Mouse (Mus musculus) granulocyte monocyte progenitor cell, adult 5-6 weeks (primary cell): ENCODE measurements around the gene Ccdc117. TPM values are rescaled to one million over a fixed set of nuclear protein-coding genes. Genes with fewer than 3 reads are reported as not detected.
"Not testable (repeated sequence)": the region's sequence is repeated elsewhere in the genome, so short reads cannot be mapped to it uniquely, and the experiment has no call there.

Experiments
- ATAC-seq: replicated peaks from 2 replicates; pipeline ENCODE4 v1.8.0; 2016; ENCODE audit warnings: mild to moderate bottlenecking, moderate TSS enrichment, inconsistent platforms; ENCODE audit not compliant: poor library complexity, severe bottlenecking
- total RNA-seq, 2 experiments: library from RNA; stranded (forward) in 1 of 2; stranded (reverse) in 1 of 2; fragments of 200-712, 200-1000 nt in 1 of 2; fragments of >200 nt in 1 of 2; fragmentation: Nextera tagmentation in 1 of 2; gene quantifications; 2 replicates each; pipeline ENCODE4 v1.2.3; 2014 to 2017

The Ccdc117 gene
- total RNA-seq, 2 experiments from 2014 or later = 18.5 to 26.1 TPM

DNA sequence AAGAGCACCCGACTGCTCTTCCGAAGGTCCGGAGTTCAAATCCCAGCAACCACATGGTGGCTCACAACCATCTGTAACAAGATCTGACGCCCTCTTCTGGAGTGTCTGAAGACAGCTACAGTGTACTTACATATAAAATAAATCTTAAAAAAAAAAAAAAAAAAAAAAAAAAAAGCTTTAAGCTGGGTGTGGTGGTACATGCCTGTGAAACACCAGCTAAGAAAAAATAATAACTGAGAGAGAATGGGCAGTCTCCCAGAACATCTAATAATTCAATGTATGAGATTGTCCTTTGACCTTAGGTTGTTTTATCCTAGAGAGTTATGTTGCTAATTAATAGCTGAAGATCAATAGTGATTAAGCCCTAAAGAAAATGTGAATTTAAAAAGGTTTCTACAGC is 4.5 kb downstream of the Ccdc117 start:
- ATAC-seq = not testable (repeated sequence)

DNA sequence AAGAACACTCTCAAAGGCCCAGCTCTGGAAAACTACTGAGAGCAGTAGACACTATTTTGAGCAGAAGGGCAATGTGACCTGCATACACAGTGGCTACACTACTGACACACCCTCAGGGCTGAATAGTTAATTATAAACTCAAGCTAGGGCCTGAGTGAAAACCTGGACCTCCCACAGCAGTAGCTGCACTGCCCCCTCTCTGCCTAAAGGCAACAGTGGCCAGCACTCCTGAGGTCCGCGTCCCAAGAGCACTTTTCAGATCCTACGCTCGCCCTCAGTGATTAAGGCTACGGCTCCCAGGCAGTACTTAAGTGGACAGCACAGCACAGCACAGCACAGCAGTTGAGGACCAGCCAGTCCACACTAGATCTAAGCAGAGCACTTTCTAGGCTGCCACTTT is 8.9 kb downstream of the Ccdc117 start:
- ATAC-seq = no peak

DNA sequence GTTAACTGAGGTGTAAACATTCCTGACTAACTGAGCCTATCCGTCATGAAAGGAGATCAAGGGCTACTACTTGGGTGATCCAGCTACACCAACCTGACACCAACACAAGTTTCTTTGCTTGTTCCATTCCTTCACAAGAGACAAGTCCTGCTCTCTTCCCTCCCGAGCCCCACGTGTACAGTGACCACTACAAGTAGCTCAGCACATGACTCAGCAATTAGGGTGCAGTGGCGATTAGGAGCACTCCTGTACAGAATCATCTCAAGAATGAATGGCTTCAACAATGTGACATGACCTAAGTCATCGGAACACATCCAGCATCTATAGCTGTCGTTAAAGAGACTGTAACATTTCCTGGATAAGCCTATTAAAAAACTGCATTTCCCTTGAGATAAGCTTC is 11.3 kb downstream of the Ccdc117 start:
- ATAC-seq = no peak

DNA sequence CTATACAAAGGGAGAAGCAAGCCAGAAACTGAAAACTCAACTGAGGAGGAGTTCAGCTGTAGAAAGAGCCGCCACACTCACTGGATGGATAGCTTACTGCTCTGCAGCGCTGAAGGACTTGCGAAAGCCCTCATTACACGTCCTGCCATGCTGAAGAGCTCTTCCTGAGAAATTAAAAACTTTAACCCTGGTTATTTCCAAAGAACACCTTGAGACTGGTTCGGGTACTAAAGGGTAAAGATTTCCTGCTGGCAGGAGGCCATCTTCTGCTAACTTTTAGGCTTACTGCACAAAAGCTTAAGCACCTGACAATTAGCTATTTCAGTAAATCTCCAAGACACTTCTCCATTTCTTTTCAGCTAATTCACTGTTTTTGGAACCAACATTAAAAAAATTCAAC is 11.8 kb downstream of the Ccdc117 start:
- ATAC-seq = peak; percentile 28; the same call in 1 of the 2 replicates

DNA sequence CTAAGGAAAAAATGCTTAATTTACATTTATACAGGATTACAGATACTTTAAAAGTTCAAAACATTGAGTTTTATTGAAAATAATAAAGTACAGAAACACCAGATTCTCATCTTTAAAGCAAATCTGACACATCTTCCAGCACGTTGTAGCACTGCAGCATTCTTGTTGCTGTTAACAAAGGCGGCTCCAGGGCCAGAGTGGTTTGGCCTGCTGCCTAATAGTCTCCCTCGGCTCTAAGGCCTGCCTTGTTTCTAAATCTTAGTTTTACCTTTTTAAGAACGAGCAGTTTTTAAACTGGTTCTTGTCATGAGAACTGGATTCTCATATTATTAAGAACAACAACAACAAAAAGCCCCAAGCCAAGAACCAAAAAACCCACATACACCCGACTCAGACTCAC is 13.1 kb downstream of the Ccdc117 start:
- ATAC-seq = no peak

DNA sequence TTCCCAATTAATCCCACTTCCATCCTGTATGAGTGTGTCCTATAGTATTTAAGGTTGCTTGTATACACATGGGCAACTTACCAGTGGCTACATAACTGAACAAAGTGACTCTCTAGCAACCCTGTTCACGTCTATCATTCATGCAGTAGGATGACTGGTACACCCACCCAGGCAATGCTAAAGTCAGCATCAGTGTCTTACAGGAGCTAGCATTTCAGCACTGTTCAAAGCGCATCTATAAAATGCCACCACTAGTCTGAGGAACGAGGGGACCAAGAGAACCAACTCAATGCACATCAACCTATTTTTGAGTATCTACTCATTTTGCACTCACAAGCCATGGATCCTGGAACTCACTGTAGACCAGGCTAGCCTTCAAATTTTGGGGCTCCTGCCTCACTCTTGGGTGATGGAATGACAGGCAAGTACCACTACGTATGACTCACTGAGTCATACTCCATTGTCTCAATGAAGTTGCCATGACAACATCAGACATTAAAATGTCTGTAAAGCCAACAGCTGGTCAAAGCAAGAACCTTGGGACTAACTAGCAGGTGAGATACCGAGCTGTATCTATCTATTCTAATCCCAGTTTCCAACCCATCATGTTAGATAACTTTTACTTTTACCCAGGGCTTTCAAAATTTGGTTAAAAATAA is 14.0 kb downstream of the Ccdc117 start:
- no peak for ATAC-seq

DNA sequence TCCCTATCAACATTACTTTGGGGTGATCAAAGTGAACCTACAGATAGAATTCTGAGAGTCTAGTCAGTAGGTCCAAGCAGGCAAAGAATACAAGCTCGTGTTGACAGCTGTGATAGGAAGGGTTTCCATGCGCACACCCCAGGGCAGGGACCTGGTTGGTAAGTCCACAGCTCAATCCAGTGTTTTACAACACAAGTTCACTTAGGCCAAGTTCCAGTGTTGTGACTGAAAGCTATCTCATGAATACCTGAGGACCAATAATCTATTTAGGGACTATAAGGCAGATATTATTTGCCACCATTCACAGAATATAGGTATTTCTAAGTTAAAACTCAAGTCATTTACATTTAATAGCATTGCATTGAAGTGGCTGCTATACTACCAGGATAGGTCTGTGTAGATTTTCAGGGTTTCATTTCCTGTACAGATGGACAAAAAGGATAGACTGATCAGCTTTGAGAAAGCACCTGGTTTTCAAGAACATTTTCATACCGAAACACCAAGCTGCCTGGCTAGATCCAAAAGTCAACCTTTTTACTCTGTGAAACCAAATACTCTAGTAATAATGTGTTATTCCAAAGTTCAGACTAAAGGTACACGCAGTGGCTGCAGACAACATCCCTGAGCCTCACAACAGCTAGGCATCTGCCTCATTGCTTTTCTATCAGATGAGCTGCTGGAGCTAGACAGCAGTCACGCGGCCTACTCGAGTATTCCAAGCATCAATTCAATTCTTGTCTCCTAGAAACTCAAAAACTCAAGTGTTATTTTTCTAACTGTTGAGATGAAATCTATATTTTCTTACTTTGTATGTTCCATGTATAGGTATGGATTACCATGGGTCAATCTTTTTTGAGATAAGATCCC is 15.2 kb downstream of the Ccdc117 start:
- no peak for ATAC-seq

DNA sequence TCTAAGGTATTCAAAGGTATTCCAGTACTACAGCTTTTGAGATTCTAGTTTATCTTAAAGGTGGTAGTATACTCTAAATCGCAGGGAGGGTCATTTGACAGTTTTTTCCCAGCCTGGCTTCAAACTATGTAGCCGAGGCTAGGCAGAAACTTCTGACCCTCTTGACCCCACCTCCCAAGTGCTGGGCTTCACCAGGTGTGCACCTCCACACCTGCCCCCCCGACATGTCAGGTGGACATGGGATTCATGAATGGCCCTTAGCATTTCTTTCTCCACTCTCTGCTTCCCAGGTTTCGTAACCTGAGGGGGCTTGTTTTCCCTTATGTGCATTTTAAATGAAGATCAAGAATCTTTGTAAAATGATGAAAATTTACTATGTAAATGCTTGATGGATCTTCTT is 16.6 kb downstream of the Ccdc117 start:
- no peak for ATAC-seq

DNA sequence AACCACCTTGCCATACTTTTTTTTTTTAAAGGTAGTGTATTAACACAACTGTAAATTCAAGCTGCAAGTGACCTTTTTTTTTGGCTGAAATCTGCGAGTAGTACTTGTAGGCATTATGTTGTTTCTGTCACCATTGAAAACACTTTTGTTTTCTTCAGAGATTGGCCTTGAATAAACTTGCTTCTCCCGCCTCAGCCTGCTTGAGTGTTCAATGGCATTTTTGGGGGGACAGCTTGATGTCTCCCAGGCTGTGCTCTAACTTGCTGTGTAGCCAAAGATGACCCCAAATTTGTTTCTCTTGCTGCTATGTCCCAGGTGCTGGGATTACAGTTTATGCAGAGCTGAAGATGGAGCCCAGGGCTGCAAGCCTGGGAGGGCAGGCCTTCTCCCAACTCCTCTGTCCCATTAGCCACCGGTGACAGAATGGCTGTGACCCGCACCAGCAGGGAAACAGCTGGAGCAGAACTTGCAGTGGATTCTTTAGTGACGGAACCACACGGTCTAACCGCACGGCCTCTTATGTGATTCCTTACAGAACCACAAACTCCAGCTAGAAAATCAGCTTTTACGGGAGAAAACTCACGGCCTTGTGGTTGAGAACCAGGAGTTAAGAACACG is 19.1 kb downstream of the Ccdc117 start:
- no peak for ATAC-seq

DNA sequence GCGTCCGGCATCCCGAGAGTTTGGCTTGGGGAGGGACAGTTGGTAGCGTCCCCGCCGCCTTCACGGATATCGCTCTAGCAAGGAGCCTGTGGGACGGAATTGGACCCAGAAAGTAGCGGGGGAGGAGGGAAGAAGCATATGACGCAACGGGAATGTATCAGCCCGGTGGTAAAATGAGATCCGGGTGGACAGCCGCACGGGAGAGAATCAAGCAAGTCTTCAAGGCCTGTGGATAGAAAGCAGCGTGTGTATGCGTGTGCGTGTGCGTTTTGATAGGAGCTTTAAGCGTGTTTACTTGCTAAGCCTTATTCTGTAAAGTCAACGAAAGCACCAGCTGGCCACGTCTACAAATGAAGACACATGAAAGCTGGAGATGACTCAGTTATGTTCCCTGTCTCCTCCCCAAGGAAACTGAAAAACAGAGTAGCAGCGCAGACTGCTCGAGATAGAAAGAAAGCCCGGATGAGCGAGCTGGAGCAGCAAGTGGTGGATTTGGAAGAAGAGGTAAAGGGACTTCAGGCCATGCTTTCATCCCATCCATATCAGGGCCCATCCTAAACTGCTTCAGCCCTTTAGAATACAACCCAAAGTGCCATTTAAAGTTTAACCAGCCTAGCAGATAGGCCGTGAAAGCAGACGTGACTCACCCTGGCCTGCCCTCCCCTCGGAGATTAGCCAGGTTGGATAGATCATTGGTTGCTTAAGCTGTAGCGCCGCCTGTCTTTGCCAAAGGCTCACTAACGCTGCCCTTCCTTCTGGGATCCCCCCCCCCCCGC is 20.3 kb downstream of the Ccdc117 start:
- ATAC-seq = peak; percentile 51

DNA sequence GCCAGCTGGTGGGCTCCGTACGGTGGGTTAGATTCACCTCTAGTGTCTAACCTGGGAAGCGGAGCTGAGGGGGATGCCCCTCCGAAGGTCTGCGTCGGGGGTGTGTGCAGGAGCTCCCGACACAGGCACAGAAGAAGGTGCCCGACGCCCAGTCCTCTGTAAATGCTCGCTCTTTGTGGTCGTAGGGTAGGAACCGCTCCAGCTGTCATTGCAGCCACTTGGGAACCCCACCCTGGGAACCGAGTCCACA is 20.8 kb downstream of the Ccdc117 start:
- ATAC-seq = no peak; the same call in 1 of the 2 replicates

DNA sequence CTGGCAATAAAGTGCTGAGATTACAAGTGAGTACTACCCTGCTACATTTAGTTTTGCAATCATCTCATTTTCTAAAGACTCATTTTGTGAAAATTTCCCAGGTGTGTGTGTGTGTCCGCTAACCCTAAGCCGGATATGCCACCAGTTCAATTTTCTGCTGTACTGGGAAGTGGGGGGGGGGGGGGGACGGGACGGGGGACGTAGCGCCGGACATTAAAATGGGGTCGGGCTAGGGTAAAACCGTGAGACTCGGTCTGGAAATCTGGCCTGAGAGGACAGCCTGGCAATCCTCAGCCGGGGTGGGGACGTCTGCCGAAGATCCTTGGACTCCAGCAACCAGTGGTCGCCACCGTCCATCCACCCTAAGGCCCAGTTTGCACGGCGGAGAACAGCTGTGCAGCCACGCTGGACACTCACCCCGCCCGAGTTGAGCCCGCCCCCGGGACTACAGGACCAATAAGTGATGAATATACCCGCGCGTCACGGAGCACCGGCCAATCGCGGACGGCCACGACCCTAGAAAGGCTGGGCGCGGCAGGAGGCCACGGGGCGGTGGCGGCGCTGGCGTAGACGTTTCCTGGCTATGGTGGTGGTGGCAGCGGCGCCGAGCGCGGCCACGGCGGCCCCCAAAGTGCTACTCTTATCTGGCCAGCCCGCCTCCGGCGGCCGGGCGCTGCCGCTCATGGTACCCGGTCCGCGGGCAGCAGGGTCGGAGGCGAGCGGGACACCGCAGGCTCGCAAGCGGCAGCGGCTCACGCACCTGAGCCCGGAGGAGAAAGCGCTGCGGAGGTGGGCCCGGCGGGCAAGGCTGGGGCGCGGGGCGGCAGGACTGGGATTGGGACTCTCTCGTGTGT is 21.3 kb downstream of the Ccdc117 start, which contains the start of gene Xbp1:
Gene Xbp1 (plus strand): TSS at position 248 of the 854 bp plus-strand sequence.
- ATAC-seq = peak; percentile 87

DNA sequence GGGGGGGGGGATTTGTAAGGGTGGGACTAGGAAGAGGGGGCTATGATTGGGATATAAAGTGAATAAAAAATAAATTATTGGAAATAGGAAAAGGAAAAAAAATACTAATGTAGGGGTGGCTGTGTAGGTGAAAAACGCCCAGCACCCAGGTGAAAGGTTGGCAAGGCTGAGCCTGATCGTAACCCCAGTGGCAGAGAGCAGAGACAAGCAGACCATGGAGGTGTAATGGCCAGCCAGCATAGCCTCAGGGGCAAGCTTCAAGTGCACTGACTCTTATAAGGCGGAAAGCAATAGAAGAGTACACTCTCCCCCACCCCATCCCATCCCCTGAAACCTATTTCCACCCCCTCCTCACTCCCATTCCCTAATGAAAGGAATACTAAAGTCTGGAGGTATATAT is 22.3 kb downstream of the Ccdc117 start:
- no peak for ATAC-seq

DNA sequence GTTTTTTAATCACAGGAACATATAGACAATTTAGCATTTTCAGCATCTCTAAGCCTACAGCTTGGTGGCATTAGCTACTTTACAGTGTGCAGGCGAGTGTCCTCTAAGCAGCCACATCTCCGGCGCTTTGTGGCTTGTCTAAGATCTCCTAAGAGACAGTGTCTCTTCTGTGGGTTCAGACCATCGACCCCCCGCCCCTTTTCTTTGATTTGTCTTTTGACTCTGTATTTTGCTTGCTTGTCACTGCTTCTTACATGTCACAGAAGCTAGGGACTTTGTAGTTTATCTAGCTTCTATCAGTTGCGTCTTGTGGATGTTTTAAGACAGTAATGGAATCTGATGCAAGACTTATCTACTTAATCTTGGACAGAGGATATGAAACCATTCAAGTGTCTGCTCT is 24.6 kb downstream of the Ccdc117 start:
- ATAC-seq = no peak

DNA sequence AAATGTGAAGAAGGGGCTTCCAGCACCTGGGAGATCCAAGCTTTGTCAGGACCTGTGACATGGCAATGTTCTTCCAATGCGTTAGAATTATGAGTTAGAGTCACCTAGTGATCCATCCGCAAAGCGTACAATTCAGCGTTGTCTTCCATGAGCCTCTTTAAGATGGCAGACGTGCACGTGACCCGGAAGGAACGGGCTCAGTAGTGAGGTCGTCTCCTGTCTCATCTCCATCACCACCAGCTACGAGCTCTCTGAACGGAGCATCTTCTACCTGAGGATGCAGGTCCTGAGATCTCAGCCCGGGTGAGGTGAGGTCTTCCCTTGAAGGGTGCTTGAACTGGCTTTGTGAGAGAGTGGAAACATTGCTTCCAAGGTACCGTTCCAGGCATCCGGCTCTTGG is 25.4 kb downstream of the Ccdc117 start:
- ATAC-seq = no peak

DNA sequence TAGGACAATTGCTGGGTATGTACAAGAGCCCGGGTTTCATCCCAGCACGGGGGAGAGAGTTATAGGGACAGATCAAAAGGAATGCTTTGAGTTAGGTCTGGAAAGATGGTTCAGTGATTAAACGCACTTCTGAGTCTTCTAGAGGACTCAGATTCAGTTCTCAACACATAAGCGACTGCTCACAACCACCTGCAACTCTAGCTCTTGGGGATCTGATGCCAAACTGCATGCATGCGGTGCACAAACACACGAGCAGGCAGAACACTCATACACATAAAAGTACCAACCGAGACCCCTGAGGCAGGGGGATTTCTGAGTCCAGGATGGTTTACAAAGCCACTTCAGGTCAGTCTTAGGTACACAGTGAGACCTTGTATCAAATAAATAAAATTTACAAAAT is 25.8 kb downstream of the Ccdc117 start:
- ATAC-seq = no peak

DNA sequence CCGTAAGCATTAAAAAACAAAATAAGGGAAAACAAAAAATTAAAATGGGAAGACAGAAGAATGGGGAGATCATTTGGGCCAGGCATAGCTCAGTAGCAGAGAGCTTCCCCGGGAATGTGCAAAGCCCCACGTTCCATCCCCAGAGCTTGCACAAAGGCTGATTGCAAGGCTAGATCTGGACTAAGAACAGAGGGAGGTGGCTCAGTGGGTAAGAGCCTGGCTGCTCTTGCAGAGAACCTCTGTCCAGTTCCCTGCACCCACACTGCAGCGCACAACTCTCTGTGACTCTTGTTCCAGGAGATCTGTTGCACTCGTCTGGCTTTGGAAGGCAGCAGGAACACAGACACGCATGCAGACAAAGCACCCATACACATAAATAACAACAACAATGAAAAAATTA is 26.3 kb downstream of the Ccdc117 start:
- no peak for ATAC-seq

DNA sequence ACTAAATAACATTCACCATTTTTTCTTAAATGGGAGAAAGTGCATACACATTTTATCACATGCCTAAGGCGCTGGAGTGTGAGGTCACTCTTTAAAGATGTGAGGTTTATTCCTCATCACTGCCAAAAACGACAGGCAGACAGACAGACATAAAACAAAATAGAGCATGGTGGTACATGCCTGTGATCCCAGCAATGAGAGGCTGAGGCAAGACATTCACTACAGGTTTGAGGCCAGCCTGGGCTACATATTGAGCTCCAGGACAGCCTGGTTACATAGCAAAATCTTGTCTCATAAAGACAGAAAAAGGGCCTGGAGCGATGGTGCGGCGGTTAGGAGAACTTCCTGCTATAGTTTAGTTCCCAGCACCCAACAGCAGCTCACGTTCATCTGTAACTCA is 26.8 kb downstream of the Ccdc117 start:
- ATAC-seq = no peak

DNA sequence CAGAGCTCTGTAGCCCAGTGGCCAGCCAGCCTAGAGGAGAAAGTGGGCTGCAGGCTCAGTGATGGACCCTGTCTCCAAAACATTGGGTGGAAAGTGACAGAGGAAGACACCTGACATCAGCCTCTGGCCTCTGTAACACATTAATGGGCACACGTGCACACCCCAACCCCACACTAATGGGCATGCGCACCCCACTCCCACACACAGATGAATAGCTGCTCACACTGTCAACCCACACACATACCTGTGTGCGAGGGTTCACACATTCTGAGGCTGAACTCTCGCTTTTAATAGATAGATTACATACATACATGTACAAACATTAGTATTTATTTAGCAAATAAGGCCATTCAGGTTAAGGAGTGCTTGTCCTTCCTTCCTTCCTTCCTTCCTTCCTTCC is 27.9 kb downstream of the Ccdc117 start:
- ATAC-seq = no peak

DNA sequence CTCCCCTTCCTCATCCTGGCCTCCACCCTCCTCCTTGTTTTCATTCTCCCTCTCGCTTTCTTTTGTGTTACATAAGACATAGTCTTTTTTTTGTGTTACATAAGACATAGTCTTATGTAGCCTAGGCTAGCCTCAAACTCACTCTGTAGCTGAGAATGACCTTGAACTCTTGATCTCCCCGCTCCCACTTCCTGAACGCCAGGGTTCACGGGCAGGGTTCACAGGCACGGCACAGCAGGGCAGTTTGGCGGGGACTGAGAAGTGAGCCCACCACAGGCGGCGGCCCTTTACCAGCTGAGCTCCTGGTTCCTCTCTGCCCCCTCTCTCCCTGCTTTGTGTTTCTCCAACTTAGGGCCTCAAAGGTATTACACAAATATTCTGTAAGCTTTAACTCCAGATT is 29.0 kb downstream of the Ccdc117 start:
- 0 out of 2 replicates have a peak, but pooled peaks have one; percentile 7 for ATAC-seq
